Mouse (Mus musculus): ENCODE results near the gene Hist2h2aa2. TPM values are rescaled to one million over a fixed set of nuclear protein-coding genes. Genes with fewer than 3 reads are reported as not detected.
"Not testable (repeated sequence)": the region's sequence is repeated elsewhere in the genome, so short reads cannot be mapped to it uniquely, and the experiment has no call there.

Hist2h2aa2 gene
- polyA plus RNA-seq, 1 experiment from 2014 or later, result 64.9 TPM

DNA sequence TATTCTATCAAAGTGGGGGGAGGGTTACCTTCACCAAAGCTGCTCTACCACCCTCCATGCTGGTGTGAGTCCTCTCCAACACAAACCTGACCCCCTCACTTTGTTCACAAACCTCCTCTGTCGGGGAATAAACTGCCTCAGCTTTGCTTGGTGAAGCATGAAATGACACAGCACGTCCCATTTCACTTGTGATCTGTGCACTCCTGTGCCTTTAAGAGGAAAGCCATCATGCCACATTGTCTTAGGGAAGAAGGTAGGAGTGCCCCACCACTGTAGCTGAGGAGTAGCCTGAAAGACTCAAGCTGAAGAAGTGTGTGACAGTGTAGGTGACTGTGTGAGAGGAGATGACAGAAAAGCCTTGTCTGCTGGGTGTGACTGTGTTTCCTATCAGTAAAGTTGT lies 14.7 kb downstream of the Hist2h2aa2 start:
- no peak for ATAC-seq (ENCODE audit: low FRiP score)
- Histone ChIP-seq H3K9me3 (no peaks in the 10 kb centered on the region), H3K27ac (no peak overlapping the region), H3K4me1 (replicated peaks) (peaks cover 36% of the 10 kb centered on the region), H3K4me2 (no peak overlapping the region), H3K36me3 (no peaks in the 10 kb centered on the region), H3K27me3 (no peaks in the 10 kb centered on the region), H3K4me3 (no peak overlapping the region), H3K9ac (peak overlapping the region; percentile 2; the same call in 1 of the 2 replicates)
- WGBS, result 19% methylated on average over 2 of the region's 2 CpGs

GRCm38 (mm10) chr3:96222774-96223173 lies 17.3 kb downstream of the Hist2h2aa2 start:
- Histone ChIP-seq H3K27ac (no peak overlapping the region), H3K36me3 (no peaks in the 10 kb centered on the region), H3K4me1 (replicated peaks) (peaks cover 45% of the 10 kb centered on the region), H3K27me3 (no peaks in the 10 kb centered on the region), H3K4me3 (no peak overlapping the region), H3K9me3 (no peaks in the 10 kb centered on the region), H3K4me2 (peak overlapping the region; percentile 86; the same call in 1 of the 2 replicates), H3K9ac (no peak overlapping the region)
- WGBS, result 95% methylated on average over 4 of the region's 4 CpGs
- no peak for ATAC-seq (ENCODE audit: low FRiP score)

DNA sequence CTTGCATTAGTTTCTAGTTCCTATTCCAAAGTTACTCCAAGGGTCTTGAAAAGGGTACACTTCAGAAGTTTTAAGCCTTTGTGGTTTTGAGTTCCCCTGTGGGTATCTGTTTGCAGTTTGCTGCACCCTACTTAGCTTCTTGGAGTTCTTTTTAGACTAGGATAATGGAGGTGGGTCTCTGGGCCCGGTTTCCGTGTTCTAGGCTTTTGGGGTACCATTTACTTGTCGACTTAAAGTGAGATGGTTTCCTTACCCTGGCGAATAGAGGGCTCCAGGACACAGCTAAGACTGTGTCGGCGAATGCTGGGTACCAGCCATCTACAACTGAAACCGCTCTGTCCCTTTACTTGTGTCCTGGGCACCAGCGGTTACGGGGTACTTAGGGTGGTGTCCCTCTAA lies 18.4 kb downstream of the Hist2h2aa2 start:
- peak overlapping the region; percentile 98 for H3K27ac ChIP-seq
- H3K9ac ChIP-seq, result peak overlapping the region; percentile 82
- no peaks in the 10 kb centered on the region for H3K27me3 ChIP-seq
- H3K4me1 ChIP-seq (replicated peaks), result peaks cover 45% of the 10 kb centered on the region
- no peak for ATAC-seq (ENCODE audit: low FRiP score)
- H3K4me2 ChIP-seq, result peak overlapping the region; percentile 86
- H3K36me3 ChIP-seq, result no peaks in the 10 kb centered on the region
- H3K9me3 ChIP-seq, result no peaks in the 10 kb centered on the region
- 18% methylated on average over 9 of the region's 9 CpGs for WGBS
- H3K4me3 ChIP-seq, result peak overlapping the region; percentile 57

DNA sequence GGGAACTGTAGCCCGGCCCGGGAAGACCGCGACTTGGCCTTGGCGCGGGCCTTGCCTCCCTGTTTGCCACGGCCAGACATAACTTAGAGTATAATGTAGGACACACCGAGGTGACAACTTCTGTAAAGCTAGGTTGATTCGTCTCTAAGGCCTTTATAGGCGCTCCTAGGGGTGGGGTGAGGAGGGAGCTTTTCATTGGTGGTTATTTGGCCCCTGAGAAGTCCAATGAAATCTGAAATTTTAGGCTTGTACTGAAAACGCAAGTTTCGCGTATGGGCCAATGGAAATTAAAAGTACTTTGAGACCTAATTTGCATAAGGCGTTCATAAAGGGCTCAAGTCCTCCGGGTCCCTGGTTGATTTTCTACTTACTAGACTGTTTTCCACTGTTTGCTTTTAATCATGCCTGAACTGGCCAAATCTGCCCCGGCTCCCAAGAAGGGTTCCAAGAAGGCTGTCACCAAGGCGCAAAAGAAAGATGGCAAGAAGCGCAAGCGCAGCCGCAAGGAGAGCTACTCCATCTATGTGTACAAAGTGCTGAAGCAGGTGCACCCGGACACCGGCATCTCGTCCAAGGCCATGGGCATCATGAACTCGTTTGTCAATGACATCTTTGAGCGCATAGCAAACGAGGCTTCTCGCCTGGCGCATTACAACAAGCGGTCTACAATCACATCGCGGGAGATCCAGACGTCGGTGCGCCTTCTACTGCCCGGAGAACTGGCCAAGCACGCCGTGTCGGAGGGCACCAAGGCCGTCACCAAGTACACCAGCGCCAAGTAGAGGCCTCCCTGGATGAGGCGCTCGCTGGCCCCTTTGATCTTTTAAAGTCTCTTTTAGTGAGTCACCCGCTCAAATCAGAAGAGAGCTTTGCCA lies 19.1 kb downstream of the Hist2h2aa2 start, which contains the start of the genes Hist2h2ac and Hist2h2be:
Gene Hist2h2ac, minus strand, starts transcription at position 116 of the 875 bp plus-strand sequence.
Gene Hist2h2be, plus strand, starts transcription at position 355 of the 875 bp plus-strand sequence.
- Histone ChIP-seq H3K27ac (peak within 1 kb of the TSS; percentile 98), H3K9me3 (no peaks in the 10 kb centered on the region), H3K4me1 (replicated peaks) (peaks cover 45% of the 10 kb centered on the region), H3K27me3 (0 out of 2 replicates have a peak, but pooled peaks cover 3% of the 10 kb centered on the region), H3K4me3 (peak within 1 kb of the TSS; percentile 57), H3K36me3 (no peaks in the 10 kb centered on the region), H3K4me2 (peak within 1 kb of the TSS; percentile 86), H3K9ac (peak within 1 kb of the TSS; percentile 82)
- WGBS, result under 1% methylated on average over 43 of the region's 43 CpGs
- ATAC-seq (ENCODE audit: low FRiP score), result peak; percentile 79

DNA sequence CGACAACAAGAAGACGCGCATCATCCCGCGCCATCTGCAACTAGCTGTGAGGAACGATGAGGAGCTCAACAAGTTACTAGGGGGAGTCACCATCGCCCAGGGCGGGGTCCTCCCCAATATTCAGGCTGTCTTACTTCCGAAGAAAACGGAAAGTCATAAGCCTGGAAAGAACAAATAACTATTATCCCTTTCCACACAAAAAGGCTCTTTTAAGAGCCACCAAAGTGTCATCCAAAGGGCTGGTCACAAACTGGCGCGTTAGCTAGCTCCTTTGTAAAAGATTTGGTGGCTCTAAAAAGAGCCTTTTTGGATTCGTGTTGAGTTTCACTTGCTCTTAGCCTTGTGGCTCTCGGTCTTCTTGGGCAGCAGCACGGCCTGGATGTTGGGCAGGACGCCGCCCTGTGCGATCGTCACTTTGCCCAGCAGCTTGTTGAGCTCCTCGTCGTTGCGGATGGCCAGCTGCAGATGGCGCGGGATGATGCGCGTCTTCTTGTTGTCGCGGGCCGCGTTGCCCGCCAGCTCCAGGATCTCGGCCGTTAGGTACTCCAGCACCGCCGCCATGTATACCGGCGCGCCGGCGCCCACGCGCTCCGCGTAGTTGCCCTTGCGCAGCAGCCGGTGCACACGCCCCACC lies 19.8 kb downstream of the Hist2h2aa2 start:
- peak overlapping the region; percentile 98 for H3K27ac ChIP-seq
- ATAC-seq (ENCODE audit: low FRiP score), result peak; percentile 6; the same call in 1 of the 2 replicates
- not testable (repeated sequence) for H3K27me3 ChIP-seq, H3K9me3 ChIP-seq, H3K36me3 ChIP-seq
- peaks cover 41% of the 10 kb centered on the region for H3K4me1 ChIP-seq (replicated peaks)
- H3K4me2 ChIP-seq, result peak overlapping the region; percentile 86
- H3K9ac ChIP-seq, result peak overlapping the region; percentile 82
- H3K4me3 ChIP-seq, result peak overlapping the region; percentile 57
- under 1% methylated on average over 43 of the region's 47 CpGs for WGBS

DNA sequence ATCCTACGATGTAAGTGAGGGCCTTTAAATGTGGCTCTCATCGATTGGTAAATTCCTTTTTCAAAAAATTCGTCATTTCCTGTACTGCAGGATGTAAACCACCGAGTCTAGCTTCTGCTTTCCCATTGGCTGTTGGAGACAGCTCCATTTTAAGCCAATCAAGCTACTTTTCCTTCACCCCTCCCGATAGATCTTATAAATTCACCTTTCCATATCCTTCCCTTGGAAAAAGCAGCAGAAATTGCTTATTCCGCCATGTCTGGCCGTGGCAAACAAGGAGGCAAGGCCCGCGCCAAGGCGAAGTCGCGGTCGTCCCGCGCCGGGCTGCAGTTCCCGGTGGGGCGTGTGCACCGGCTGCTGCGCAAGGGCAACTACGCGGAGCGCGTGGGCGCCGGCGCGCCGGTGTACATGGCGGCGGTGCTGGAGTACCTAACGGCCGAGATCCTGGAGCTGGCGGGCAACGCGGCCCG lies 20.4 kb downstream of the Hist2h2aa2 start, which contains the start of the genes Bola1 and Hist2h2ab:
Gene Bola1, minus strand, starts transcription at position 49 of the 470 bp plus-strand sequence.
Gene Hist2h2ab, plus strand, starts transcription at position 205 of the 470 bp plus-strand sequence.
- Histone ChIP-seq H3K9ac (peak within 1 kb of the TSS; percentile 82), H3K27ac (peak within 1 kb of the TSS; percentile 98), H3K36me3 (no peaks in the 10 kb centered on the region), H3K4me3 (peak within 1 kb of the TSS; percentile 57), H3K4me2 (peak within 1 kb of the TSS; percentile 86), H3K9me3 (no peaks in the 10 kb centered on the region), H3K4me1 (replicated peaks) (peaks cover 41% of the 10 kb centered on the region), H3K27me3 (0 out of 2 replicates have a peak, but pooled peaks cover 7% of the 10 kb centered on the region)
- under 1% methylated on average over 37 of the region's 37 CpGs for WGBS
- ATAC-seq (ENCODE audit: low FRiP score), result peak; percentile 93

GRCm38 (mm10) chr3:96219191-96219641 lies 20.9 kb downstream of the Hist2h2aa2 start:
- peak overlapping the region; percentile 98 for H3K27ac ChIP-seq
- H3K4me2 ChIP-seq, result peak overlapping the region; percentile 86
- peaks cover 40% of the 10 kb centered on the region for H3K4me1 ChIP-seq (replicated peaks)
- 1% methylated on average over 12 of the region's 12 CpGs for WGBS
- H3K36me3 ChIP-seq, result no peaks in the 10 kb centered on the region
- H3K9ac ChIP-seq, result peak overlapping the region; percentile 82
- H3K9me3 ChIP-seq, result no peaks in the 10 kb centered on the region
- H3K27me3 ChIP-seq, result 0 out of 2 replicates have a peak, but pooled peaks cover 7% of the 10 kb centered on the region
- H3K4me3 ChIP-seq, result peak overlapping the region; percentile 57
- peak; percentile 53 for ATAC-seq (ENCODE audit: low FRiP score)

DNA sequence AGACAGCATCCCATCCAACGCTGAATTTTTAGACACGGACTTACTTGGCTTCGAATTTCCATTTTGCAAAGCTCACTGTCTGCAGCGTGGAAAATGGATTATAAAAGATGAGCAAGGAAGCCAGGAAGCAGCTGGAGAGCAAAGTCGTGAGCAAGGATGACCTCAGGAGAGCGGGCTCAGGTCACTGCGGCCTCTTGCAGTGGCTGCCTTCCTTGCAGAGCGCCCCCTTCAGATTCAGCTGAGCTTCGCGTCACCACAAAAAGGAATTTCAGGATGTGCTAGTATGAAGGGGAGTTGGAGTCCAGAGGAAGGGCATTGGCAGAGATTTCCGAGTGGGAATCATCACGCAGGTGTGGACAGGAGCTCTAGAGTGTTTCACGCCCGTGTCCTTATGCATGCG lies 30.8 kb downstream of the Hist2h2aa2 start:
- H3K27ac ChIP-seq, result no peak overlapping the region
- no peaks in the 10 kb centered on the region for H3K9me3 ChIP-seq
- no peaks in the 10 kb centered on the region for H3K36me3 ChIP-seq
- H3K9ac ChIP-seq, result no peak overlapping the region
- ATAC-seq (ENCODE audit: low FRiP score), result no peak
- peaks cover 4% of the 10 kb centered on the region; the same call in 1 of the 2 replicates for H3K27me3 ChIP-seq
- 21% methylated on average over 15 of the region's 15 CpGs for WGBS
- H3K4me2 ChIP-seq, result no peak overlapping the region
- H3K4me3 ChIP-seq, result no peak overlapping the region
- H3K4me1 ChIP-seq (replicated peaks), result no peaks in the 10 kb centered on the region

DNA sequence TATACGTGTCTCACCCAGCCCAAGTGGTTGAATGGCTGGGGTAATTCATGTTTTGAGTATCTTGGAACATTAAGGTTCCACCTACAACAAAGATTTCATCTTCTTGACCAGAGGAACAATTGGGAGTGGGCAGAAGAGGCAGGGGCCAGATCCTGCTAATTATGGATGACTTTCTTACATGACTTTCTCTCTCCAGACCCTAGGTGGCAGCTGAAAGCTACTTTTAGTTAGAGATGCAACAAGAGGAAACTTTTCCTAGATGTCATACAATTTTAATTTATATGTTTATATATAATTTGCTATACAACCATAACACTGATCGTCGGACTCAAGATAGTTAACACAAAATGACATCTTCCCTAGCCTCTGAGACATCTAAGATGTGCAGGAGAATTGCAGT lies 32.3 kb downstream of the Hist2h2aa2 start:
- WGBS, result 90% methylated on average over 3 of the region's 3 CpGs
- Histone ChIP-seq H3K9me3 (no peaks in the 10 kb centered on the region), H3K4me2 (no peak overlapping the region), H3K4me3 (no peak overlapping the region), H3K27ac (no peak overlapping the region), H3K9ac (no peak overlapping the region), H3K4me1 (replicated peaks) (no peaks in the 10 kb centered on the region), H3K36me3 (no peaks in the 10 kb centered on the region), H3K27me3 (0 out of 2 replicates have a peak, but pooled peaks cover 1% of the 10 kb centered on the region)
- ATAC-seq (ENCODE audit: low FRiP score), result no peak

DNA sequence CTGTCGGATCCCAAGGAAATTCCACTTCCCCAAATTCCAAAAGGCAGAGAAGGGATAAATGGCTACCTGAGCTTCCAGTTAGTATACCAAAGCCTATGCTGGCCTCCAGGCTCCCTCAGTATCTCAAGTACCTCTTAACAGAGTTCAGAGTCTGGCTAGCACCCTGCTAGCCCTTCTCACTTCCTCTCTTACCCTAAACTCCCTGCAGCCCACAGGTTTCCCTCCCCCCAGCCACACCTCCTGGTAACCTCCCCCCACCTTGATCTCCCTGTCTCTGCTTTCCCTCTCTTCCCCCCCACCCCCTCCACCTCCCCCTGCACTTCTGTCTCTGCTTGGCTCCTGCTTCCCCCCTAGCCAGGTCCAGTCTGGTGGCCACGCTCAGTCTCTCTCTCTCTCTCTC lies 40.3 kb downstream of the Hist2h2aa2 start:
- Histone ChIP-seq H3K4me3 (no peak overlapping the region), H3K9me3 (no peaks in the 10 kb centered on the region), H3K4me2 (no peak overlapping the region), H3K27me3 (0 out of 2 replicates have a peak, but pooled peaks cover 4% of the 10 kb centered on the region), H3K4me1 (replicated peaks) (peaks cover 16% of the 10 kb centered on the region), H3K27ac (no peak overlapping the region), H3K9ac (no peak overlapping the region), H3K36me3 (peaks cover 8% of the 10 kb centered on the region; the same call in 1 of the 2 replicates)
- ATAC-seq (ENCODE audit: low FRiP score), result no peak
- 76% methylated on average over 2 of the region's 2 CpGs for whole genome bisulfite sequencing

DNA sequence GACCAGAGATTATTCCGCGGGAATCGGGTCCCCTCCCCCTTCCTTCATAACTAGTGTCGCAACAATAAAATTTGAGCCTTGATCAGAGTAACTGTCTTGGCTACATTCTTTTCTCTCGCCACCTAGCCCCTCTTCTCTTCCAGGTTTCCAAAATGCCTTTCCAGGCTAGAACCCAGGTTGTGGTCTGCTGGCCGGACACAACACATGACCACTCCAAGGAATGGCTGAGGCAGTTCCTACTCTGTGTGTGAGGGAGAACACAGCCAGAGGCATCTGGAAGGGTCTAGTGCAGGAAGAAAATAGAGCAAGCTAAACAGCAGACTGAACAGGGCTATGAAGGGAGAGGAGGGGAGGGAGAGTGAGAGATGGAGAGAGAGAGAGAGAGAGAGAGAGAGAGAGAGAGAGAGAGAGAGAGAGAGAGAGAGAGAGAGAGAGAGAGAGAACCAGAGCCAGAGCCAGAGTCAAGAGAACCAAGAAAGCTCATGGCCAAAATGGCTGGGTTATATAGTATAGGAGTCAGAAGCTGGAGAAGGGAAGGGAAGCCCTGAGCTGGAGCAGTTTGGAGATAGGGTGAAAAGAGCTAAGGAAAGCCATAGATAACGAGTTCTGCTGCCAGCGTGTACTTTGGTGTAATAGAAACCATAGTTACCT lies 41.4 kb downstream of the Hist2h2aa2 start:
- H3K27me3 ChIP-seq; H3K4me3 ChIP-seq; H3K27ac ChIP-seq; ATAC-seq (ENCODE audit: low FRiP score); H3K9me3 ChIP-seq; H3K9ac ChIP-seq: not testable (repeated sequence)
- peaks cover 16% of the 10 kb centered on the region for H3K4me1 ChIP-seq (replicated peaks)
- H3K36me3 ChIP-seq, result peaks cover 18% of the 10 kb centered on the region
- WGBS, result 40% methylated on average over 8 of the region's 8 CpGs
- H3K4me2 ChIP-seq, result peak overlapping the region; percentile 98; the same call in 1 of the 2 replicates
